ENCODE assay signal across 21 mouse cellular contexts in genomic region chr7:81043023-81043620, GRCm38 (mm10). TPM values are rescaled to one million over a fixed set of nuclear protein-coding genes. Genes with fewer than 3 reads are reported as not detected.
DNase-seq lines count a peak whose midpoint lies in the region; ATAC-seq lines count a peak whose summit lies in the region.
"Had no signal": no experiment of that assay in that cellular context is flagged by ENCODE, and none has a peak within 500 bp of the region (broad histone marks: within the 10 kb centered on the region; RNA-seq: fewer than 3 reads in every experiment).

No protein-coding gene starts in this region.

- ATAC-seq in forebrain, embryonic 14.5 days = no peak
- ATAC-seq in forebrain, embryonic 12.5 days (ENCODE audit: low FRiP score) = no peak

- no peaks in the 10 kb centered on the region for H3K9me3 ChIP-seq in forebrain, embryonic 14.5 days (replicated peaks; ENCODE audit: control insufficient read depth, low read length)
- no peaks in the 10 kb centered on the region for H3K9me3 ChIP-seq in forebrain, embryonic 12.5 days
- no peaks in the 10 kb centered on the region for H3K9me3 ChIP-seq in heart, embryonic 10.5 days
- H3K9me3 ChIP-seq: embryonic facial prominence, embryonic 10.5 days; limb, embryonic 10.5 days had no signal

- 67% methylated on average over 5 of the region's 5 CpGs for WGBS in forebrain, embryonic 14.5 days
- 77% methylated on average over 5 of the region's 5 CpGs for whole genome bisulfite sequencing in forebrain, embryonic 12.5 days
- WGBS in heart, embryonic 10.5 days = 81% methylated on average over 5 of the region's 5 CpGs

- H3K4me1 ChIP-seq in forebrain, embryonic 14.5 days (ENCODE audit: control insufficient read depth, insufficient read depth, low read length) = no peaks in the 10 kb centered on the region
- H3K4me1 ChIP-seq in forebrain, embryonic 12.5 days = no peaks in the 10 kb centered on the region
- H3K4me1 ChIP-seq in heart, embryonic 10.5 days = no peaks in the 10 kb centered on the region
- H3K4me1 ChIP-seq: embryonic facial prominence, embryonic 10.5 days; limb, embryonic 10.5 days had no signal

- no peak overlapping the region for H3K4me2 ChIP-seq in forebrain, embryonic 14.5 days (ENCODE audit: low read length)
- H3K4me2 ChIP-seq in forebrain, embryonic 12.5 days = no peak overlapping the region
- H3K4me2 ChIP-seq: heart, embryonic 11.5 days had no signal

- H3K36me3 ChIP-seq in forebrain, embryonic 14.5 days (ENCODE audit: control insufficient read depth, insufficient read depth, low read length) = peaks cover 54% of the 10 kb centered on the region
- peaks cover 54% of the 10 kb centered on the region for H3K36me3 ChIP-seq in forebrain, embryonic 12.5 days (replicated peaks)
- peaks cover 63% of the 10 kb centered on the region for H3K36me3 ChIP-seq in heart, embryonic 10.5 days

- peak; percentile 13 for DNase-seq in forebrain, embryonic 14.5 days (ENCODE audit: low spot score)
- DNase-seq in heart, adult 11 months = peak; percentile 82
- DNase-seq in heart, embryonic 10.5 days (ENCODE audit: low spot score) = no peak
- DNase-seq in left cerebral cortex, adult 11 months (ENCODE audit: low spot score) = peak; percentile 18
- DNase-seq in left cerebral cortex, adult 18-20 months (ENCODE audit: low spot score in 2 of 2) = no peak
- DNase-seq in right cerebral cortex, postnatal 10 days (ENCODE audit: low spot score in 2 of 2) = peak; percentile 67
- no peak for DNase-seq in right cerebral cortex, postnatal 25 days
- DNase-seq: adrenal gland, postnatal 10 days; cerebellum, adult 9-10 months; kidney, adult 8-10 months; kidney, postnatal 10 days; right cerebral cortex, adult 18-20 months; thymus, adult 2 months; thymus, postnatal 4 days had no signal

- H3K27ac ChIP-seq in forebrain, embryonic 14.5 days (ENCODE audit: low read depth, low read length) = no peak overlapping the region
- H3K27ac ChIP-seq in forebrain, embryonic 12.5 days = no peak overlapping the region
- no peak overlapping the region for H3K27ac ChIP-seq in heart, embryonic 10.5 days
- H3K27ac ChIP-seq: embryonic facial prominence, embryonic 10.5 days; limb, embryonic 10.5 days; macrophage had no signal

- H3K4me3 ChIP-seq in forebrain, embryonic 14.5 days (ENCODE audit: low read depth, low read length) = no peak overlapping the region
- H3K4me3 ChIP-seq in forebrain, embryonic 12.5 days (replicated peaks) = no peak overlapping the region
- H3K4me3 ChIP-seq in heart, embryonic 10.5 days = no peak overlapping the region
- H3K4me3 ChIP-seq: embryonic facial prominence, embryonic 10.5 days; limb, embryonic 10.5 days; myocyte had no signal

- no peaks in the 10 kb centered on the region for H3K27me3 ChIP-seq in forebrain, embryonic 14.5 days (replicated peaks; ENCODE audit: control insufficient read depth, insufficient read depth, low read length)
- no peaks in the 10 kb centered on the region for H3K27me3 ChIP-seq in forebrain, embryonic 12.5 days
- no peaks in the 10 kb centered on the region for H3K27me3 ChIP-seq in heart, embryonic 10.5 days (ENCODE audit: insufficient read depth, poor library complexity, severe bottlenecking)

- H3K9ac ChIP-seq in forebrain, embryonic 14.5 days (ENCODE audit: low read length) = no peak overlapping the region
- no peak overlapping the region for H3K9ac ChIP-seq in forebrain, embryonic 12.5 days

RNA-seq across cellular contexts. Expression of gene Alpk3, which starts 14.3 kb away (rescaled TPM):
- polyA plus RNA-seq in forebrain, embryonic 14.5 days (2014; fragmentation: Nextera tagmentation; extraction: Ambion mirVana) = 0.04 and 0.06 TPM in 2 replicates
- 0.08 TPM in 2 replicates for polyA plus RNA-seq in forebrain, embryonic 12.5 days (2016; fragmentation: Nextera tagmentation; extraction: Ambion mirVana)
- polyA plus RNA-seq in heart, embryonic 10.5 days (2016; fragmentation: Nextera tagmentation; extraction: Ambion mirVana) = 15.1 and 31.8 TPM in 2 replicates
- total RNA-seq in left cerebral cortex, adult 18-20 months (2021) = under 1 TPM; 0.23 to 0.30 TPM
- polyA plus RNA-seq: liver, adult 2 months had no signal

RNA-seq across cellular contexts. Expression of gene Zfp592, which starts 49.6 kb away (rescaled TPM):
- 5.8 and 9.3 TPM in 2 replicates for polyA plus RNA-seq in forebrain, embryonic 14.5 days (2014; fragmentation: Nextera tagmentation; extraction: Ambion mirVana)
- 12.1 and 14.3 TPM in 2 replicates for polyA plus RNA-seq in forebrain, embryonic 12.5 days (2016; fragmentation: Nextera tagmentation; extraction: Ambion mirVana)
- 14.8 and 15.1 TPM in 2 replicates for polyA plus RNA-seq in heart, embryonic 10.5 days (2016; fragmentation: Nextera tagmentation; extraction: Ambion mirVana)
- 10 to 100 TPM; 19.3 to 20.0 TPM for total RNA-seq in left cerebral cortex, adult 18-20 months (2021)

Comparison
In these comparisons a context has a peak if more than half of its experiments do, and no peak if none do; other contexts are left out.
1. DNase-seq: peak in forebrain, embryonic 14.5 days (single experiment), heart, adult 11 months (single experiment), left cerebral cortex, adult 11 months (single experiment) and right cerebral cortex, postnatal 10 days (2 of 2); none in heart, embryonic 10.5 days (single experiment), left cerebral cortex, adult 18-20 months (0 of 2) and right cerebral cortex, postnatal 25 days (single experiment).
2. RNA of gene Alpk3, which starts 14.3 kb away (polyA plus RNA-seq): 15.1 to 31.8 TPM in heart, embryonic 10.5 days; 0.08 TPM in forebrain, embryonic 12.5 days and 0.04 to 0.06 TPM in forebrain, embryonic 14.5 days; every median in the first group is over 10 times any median in the second.